In genomic region chr5:33657251-33657786, GRCm38 (mm10) we compare ENCODE assay signal across 8 mouse cellular contexts. TPM values are rescaled to one million over a fixed set of nuclear protein-coding genes. Genes with fewer than 3 reads are reported as not detected.
DNase-seq lines count a peak whose midpoint lies in the region; ATAC-seq and TF ChIP-seq lines count a peak whose summit lies in the region.

No protein-coding gene starts in this region.

- peaks cover 6% of the 10 kb centered on the region; the same call in 1 of the 2 replicates for H3K79me2 ChIP-seq in liver, adult 2 months (ENCODE audit: control insufficient read depth, insufficient read depth, low read length)

- DNase-seq in heart, postnatal 36 days: no peak
- DNase-seq in ES-E14 (ENCODE audit: low read depth, low spot score): no peak
- no peak for DNase-seq in forebrain, embryonic 10.5 days (ENCODE audit: extremely low spot score, low spot score)
- DNase-seq in liver, adult 2 months (ENCODE audit: extremely low read depth, low read depth, low spot score): no peak
- DNase-seq in left cerebral cortex, postnatal 36 days (ENCODE audit: low spot score in 2 of 2): no peak
- no peak for DNase-seq in left cerebral cortex, postnatal 10 days (ENCODE audit: extremely low spot score in 1 of 2, low spot score in 2 of 2)

- H3K9me3 ChIP-seq in heart, embryonic 13.5 days: no peaks in the 10 kb centered on the region
- no peaks in the 10 kb centered on the region for H3K9me3 ChIP-seq in ES-E14 (ENCODE audit: control insufficient read depth, insufficient read depth, low read depth, low read length)
- H3K9me3 ChIP-seq in forebrain, embryonic 10.5 days: no peaks in the 10 kb centered on the region

- peak overlapping the region; percentile 90 for H3K9ac ChIP-seq in heart, embryonic 13.5 days
- peak overlapping the region; percentile 73 for H3K9ac ChIP-seq in ES-E14 (ENCODE audit: insufficient read depth, low read depth, low read length, poor library complexity, severe bottlenecking)
- peak overlapping the region; percentile 86 for H3K9ac ChIP-seq in liver, adult 2 months (ENCODE audit: low read depth, low read length)

- peak overlapping the region; percentile 98 for H3K4me2 ChIP-seq in heart, embryonic 13.5 days

- TF ChIP-seq CTCF in liver, adult 2 months (IDR thresholded peaks at IDR 0.05; ENCODE audit: low read depth, low read length): no peak
- no peak for TF ChIP-seq CTCF in small intestine, adult 2 months (IDR thresholded peaks at IDR 0.05; ENCODE audit: extremely low read depth, insufficient read length, insufficient replicate concordance, low read depth, low read length)

- no peak for TF ChIP-seq POLR2A in liver, adult 2 months (IDR thresholded peaks at IDR 0.05; ENCODE audit: extremely low read depth, insufficient read depth, low read length)
- no peak for TF ChIP-seq POLR2A in small intestine, adult 2 months (IDR thresholded peaks at IDR 0.05; ENCODE audit: low read depth, low read length)

- peaks cover 55% of the 10 kb centered on the region for H3K4me1 ChIP-seq in heart, embryonic 13.5 days
- H3K4me1 ChIP-seq in ES-E14 (ENCODE audit: control insufficient read depth in 2 of 2, insufficient read depth in 2 of 2, low read length in 2 of 2, poor library complexity in 1 of 2): peaks cover 0 to 2% of the 10 kb centered on the region in 2 experiments; a peak in 1 of 4 replicates
- H3K4me1 ChIP-seq in forebrain, embryonic 10.5 days: peaks cover 58% of the 10 kb centered on the region
- peaks cover 6% of the 10 kb centered on the region for H3K4me1 ChIP-seq in liver, adult 2 months (ENCODE audit: control insufficient read depth, insufficient read depth, low read length)
- peaks cover 19% of the 10 kb centered on the region for H3K4me1 ChIP-seq in small intestine, adult 2 months (ENCODE audit: control insufficient read depth, insufficient read depth, insufficient read length, low read length)

- ATAC-seq in heart, embryonic 13.5 days (ENCODE audit: extremely low read depth, insufficient number of reproducible peaks, low FRiP score, low TSS enrichment): 0 out of 2 replicates have a peak, but pooled peaks have one; percentile 3

- in situ Hi-C loops in ES-E14 (cut with MboI; ENCODE audit: low sequenced_read_pairs in 2 of 2, unreplicated experiment in 2 of 2): no loop called here

- under 1% methylated on average over 32 of the region's 32 CpGs for WGBS in heart, embryonic 13.5 days
- WGBS in forebrain, embryonic 10.5 days: under 1% methylated on average over 32 of the region's 32 CpGs
- WGBS in liver, adult 2 months: under 1% methylated on average over 32 of the region's 32 CpGs
- under 1% methylated on average over 32 of the region's 32 CpGs for WGBS in small intestine, adult 2 months

- peak overlapping the region; percentile 75 for H3K4me3 ChIP-seq in heart, embryonic 13.5 days
- H3K4me3 ChIP-seq in ES-E14 (ENCODE audit: insufficient read depth in 1 of 2, low read depth in 1 of 2, low read length in 2 of 2, poor library complexity in 1 of 2, severe bottlenecking in 1 of 2): peak overlapping the region; percentile 77 to 79
- peak overlapping the region; percentile 96 for H3K4me3 ChIP-seq in forebrain, embryonic 10.5 days
- peak overlapping the region; percentile 77 for H3K4me3 ChIP-seq in liver, adult 2 months (ENCODE audit: insufficient read depth, low read depth, low read length)
- H3K4me3 ChIP-seq in small intestine, adult 2 months (ENCODE audit: low read depth, low read length): peak overlapping the region; percentile 88

- no peaks in the 10 kb centered on the region for H3K27me3 ChIP-seq in heart, embryonic 13.5 days (replicated peaks)
- no peaks in the 10 kb centered on the region for H3K27me3 ChIP-seq in forebrain, embryonic 10.5 days (ENCODE audit: poor library complexity, severe bottlenecking)
- H3K27me3 ChIP-seq in liver, adult 2 months (ENCODE audit: control insufficient read depth, insufficient read depth, low read length): no peaks in the 10 kb centered on the region
- H3K27me3 ChIP-seq in small intestine, adult 2 months (ENCODE audit: control insufficient read depth, insufficient read depth, low read length): no peaks in the 10 kb centered on the region

- peak overlapping the region; percentile 97 for H3K27ac ChIP-seq in heart, embryonic 13.5 days (replicated peaks)
- H3K27ac ChIP-seq in ES-E14 (ENCODE audit: insufficient read depth, low read depth, low read length, poor library complexity, severe bottlenecking): no peak overlapping the region
- H3K27ac ChIP-seq in forebrain, embryonic 10.5 days: peak overlapping the region; percentile 93
- peak overlapping the region; percentile 81 for H3K27ac ChIP-seq in liver, adult 2 months (replicated peaks; ENCODE audit: insufficient read depth, low read depth, low read length)
- peak overlapping the region; percentile 88 for H3K27ac ChIP-seq in small intestine, adult 2 months (ENCODE audit: insufficient read depth, low read depth, low read length)

- intact Hi-C loops in heart, postnatal 36 days (cut with DNase I): loop anchor here (10.0 kb wide), 2 partner anchors 277 to 527 kb away; partner anchors contain the start of genes Mxd4 and Nelfa
- intact Hi-C loops in left cerebral cortex, postnatal 36 days (cut with DNase I): loop anchor here (1.0 to 10.0 kb wide), 2 partner anchors 28 to 277 kb away; partner anchors contain the start of genes Fam53a, Gm9903 and Nelfa
- intact Hi-C loops in left cerebral cortex, postnatal 10 days (cut with DNase I): no loop called here

- peaks cover 47% of the 10 kb centered on the region for H3K36me3 ChIP-seq in heart, embryonic 13.5 days
- H3K36me3 ChIP-seq in ES-E14 (ENCODE audit: control insufficient read depth, insufficient read depth, low read length, poor library complexity, severe bottlenecking): peaks cover 12% of the 10 kb centered on the region
- peaks cover 52% of the 10 kb centered on the region for H3K36me3 ChIP-seq in forebrain, embryonic 10.5 days (replicated peaks)
- peaks cover 2% of the 10 kb centered on the region; the same call in 1 of the 2 replicates for H3K36me3 ChIP-seq in liver, adult 2 months (ENCODE audit: control insufficient read depth, insufficient read depth, low read length)
- peaks cover 10% of the 10 kb centered on the region; the same call in 1 of the 2 replicates for H3K36me3 ChIP-seq in small intestine, adult 2 months (ENCODE audit: control insufficient read depth, insufficient read depth, low read length)

TF ChIP-seq in ES-E14, 5 proteins besides CTCF, POLR2A, EP300 and RAD21 (continues in another document):
- TF ChIP-seq ZNF384 (IDR thresholded peaks at IDR 0.05; ENCODE audit: low read depth, low read length) (no peak), HCFC1 (IDR thresholded peaks at IDR 0.05; ENCODE audit: borderline replicate concordance, insufficient read depth, low read length) (no peak)

RNA-seq across cellular contexts. Expression of gene Tacc3, which starts 0.6 kb away (rescaled TPM):
- polyA plus RNA-seq in heart, embryonic 13.5 days (2015; fragmentation: Nextera tagmentation; extraction: Ambion mirVana): 122 and 125 TPM in 2 replicates
- 1 to 10 TPM; 2.0 to 2.2 TPM for total RNA-seq in heart, postnatal 36 days (2021)
- total RNA-seq in ES-E14 (2012; rRNA removed): 120 and 132 TPM in 2 replicates
- polyA plus RNA-seq in forebrain, embryonic 10.5 days (2016; fragmentation: Nextera tagmentation; extraction: Ambion mirVana): 349 TPM in 2 replicates
- 0.92 and 2.3 TPM in 2 replicates for total RNA-seq in liver, adult 2 months (2014; rRNA removed)
- 0.82 and 1.3 TPM in 2 replicates for polyA plus RNA-seq in liver, adult 2 months (2012; rRNA removed)
- polyA plus RNA-seq in small intestine, adult 2 months (2012; rRNA removed): 4.0 and 7.7 TPM in 2 replicates
- 1 to 10 TPM; 6.0 to 6.1 TPM for total RNA-seq in left cerebral cortex, postnatal 36 days (2021)
- 10 to 100 TPM in 1 of 2 experiments, 1 to 10 TPM in 1; 9.9 to 15.0 TPM for total RNA-seq in left cerebral cortex, postnatal 10 days (2021)

RNA-seq across cellular contexts. Expression of gene Tmem129, which starts 0.9 kb away (rescaled TPM):
- 32.0 and 33.0 TPM in 2 replicates for polyA plus RNA-seq in heart, embryonic 13.5 days (2015; fragmentation: Nextera tagmentation; extraction: Ambion mirVana)
- 10 to 100 TPM; 20.8 to 21.0 TPM for total RNA-seq in heart, postnatal 36 days (2021)
- total RNA-seq in ES-E14 (2012; rRNA removed): 15.0 and 17.8 TPM in 2 replicates
- 38.0 and 39.5 TPM in 2 replicates for polyA plus RNA-seq in forebrain, embryonic 10.5 days (2016; fragmentation: Nextera tagmentation; extraction: Ambion mirVana)
- total RNA-seq in liver, adult 2 months (2014; rRNA removed): 12.0 and 13.8 TPM in 2 replicates
- 39.8 and 41.0 TPM in 2 replicates for polyA plus RNA-seq in liver, adult 2 months (2012; rRNA removed)
- 25.6 and 34.8 TPM in 2 replicates for polyA plus RNA-seq in small intestine, adult 2 months (2012; rRNA removed)
- total RNA-seq in left cerebral cortex, postnatal 36 days (2021): 10 to 100 TPM; 24.4 to 27.5 TPM
- total RNA-seq in left cerebral cortex, postnatal 10 days (2021): 10 to 100 TPM; 22.2 to 23.9 TPM

RNA-seq across cellular contexts. Expression of gene Slbp, which starts 4.9 kb away (rescaled TPM):
- polyA plus RNA-seq in heart, embryonic 13.5 days (2015; fragmentation: Nextera tagmentation; extraction: Ambion mirVana): 114 and 121 TPM in 2 replicates
- total RNA-seq in heart, postnatal 36 days (2021): 10 to 100 TPM; 13.1 to 13.7 TPM
- 98.6 and 123 TPM in 2 replicates for total RNA-seq in ES-E14 (2012; rRNA removed)
- polyA plus RNA-seq in forebrain, embryonic 10.5 days (2016; fragmentation: Nextera tagmentation; extraction: Ambion mirVana): 335 and 357 TPM in 2 replicates
- 20.7 TPM in 2 replicates for total RNA-seq in liver, adult 2 months (2014; rRNA removed)
- polyA plus RNA-seq in liver, adult 2 months (2012; rRNA removed): 5.6 and 6.3 TPM in 2 replicates
- 16.7 and 25.4 TPM in 2 replicates for polyA plus RNA-seq in small intestine, adult 2 months (2012; rRNA removed)
- total RNA-seq in left cerebral cortex, postnatal 36 days (2021): 10 to 100 TPM; 22.5 to 26.4 TPM
- 10 to 100 TPM; 26.5 to 28.9 TPM for total RNA-seq in left cerebral cortex, postnatal 10 days (2021)

RNA-seq across cellular contexts. Expression of gene Gm9903, which starts 27.6 kb away (rescaled TPM):
- 0.83 and 1.2 TPM in 2 replicates for polyA plus RNA-seq in heart, embryonic 13.5 days (2015; fragmentation: Nextera tagmentation; extraction: Ambion mirVana)
- under 1 TPM; 0.39 to 0.84 TPM for total RNA-seq in heart, postnatal 36 days (2021)
- total RNA-seq in ES-E14 (2012; rRNA removed): 0.13 TPM in 1 of 2 replicates, not detected in the other
- 0.41 and 0.52 TPM in 2 replicates for polyA plus RNA-seq in forebrain, embryonic 10.5 days (2016; fragmentation: Nextera tagmentation; extraction: Ambion mirVana)
- 0.09 and 0.34 TPM in 2 replicates for total RNA-seq in liver, adult 2 months (2014; rRNA removed)
- 0.06 TPM in 1 of 2 replicates, not detected in the other for polyA plus RNA-seq in liver, adult 2 months (2012; rRNA removed)
- 0.14 and 0.27 TPM in 2 replicates for polyA plus RNA-seq in small intestine, adult 2 months (2012; rRNA removed)
- 1 to 10 TPM in 1 of 2 experiments, under 1 TPM in 1; 0.64 to 1.7 TPM for total RNA-seq in left cerebral cortex, postnatal 36 days (2021)
- total RNA-seq in left cerebral cortex, postnatal 10 days (2021): under 1 TPM; 0.51 to 0.59 TPM

RNA-seq across cellular contexts. Expression of gene Fam53a, which starts 27.9 kb away (rescaled TPM):
- 46.9 and 50.2 TPM in 2 replicates for polyA plus RNA-seq in heart, embryonic 13.5 days (2015; fragmentation: Nextera tagmentation; extraction: Ambion mirVana)
- total RNA-seq in heart, postnatal 36 days (2021): 10 to 100 TPM; 25.9 to 28.7 TPM
- total RNA-seq in ES-E14 (2012; rRNA removed): 21.4 and 22.4 TPM in 2 replicates
- polyA plus RNA-seq in forebrain, embryonic 10.5 days (2016; fragmentation: Nextera tagmentation; extraction: Ambion mirVana): 70.0 and 73.0 TPM in 2 replicates
- 9.4 and 13.0 TPM in 2 replicates for total RNA-seq in liver, adult 2 months (2014; rRNA removed)
- 19.4 and 21.6 TPM in 2 replicates for polyA plus RNA-seq in liver, adult 2 months (2012; rRNA removed)
- 58.1 and 60.2 TPM in 2 replicates for polyA plus RNA-seq in small intestine, adult 2 months (2012; rRNA removed)
- 10 to 100 TPM; 24.6 to 28.6 TPM for total RNA-seq in left cerebral cortex, postnatal 36 days (2021)
- 10 to 100 TPM; 17.3 to 19.6 TPM for total RNA-seq in left cerebral cortex, postnatal 10 days (2021)
